Mouse (Mus musculus) G1E (cell line): Measurements from ENCODE around the gene Yipf4. TPM values are rescaled to one million over a fixed set of nuclear protein-coding genes. Genes with fewer than 3 reads are reported as not detected.

Experiments used
- ATAC-seq: 2 replicates; pipeline ENCODE4 v1.8.0; 2016; ENCODE audit warnings: mild to moderate bottlenecking; ENCODE audit not compliant: insufficient number of reproducible peaks, poor library complexity, low FRiP score, severe bottlenecking; ENCODE audit errors: extremely low read depth
- DNase-seq: peaks from one replicate; pipeline ENCODE4 v3.0.0; 2012; ENCODE audit warnings: low spot score
- H3K27me3 ChIP-seq: 2 replicates; pipeline ENCODE4 v1.6.1; 2012; ENCODE audit warnings: mild to moderate bottlenecking, low read length, inconsistent platforms; ENCODE audit not compliant: insufficient read depth
- H3K36me3 ChIP-seq: replicated peaks from 2 replicates; pipeline ENCODE3; 2012; ENCODE audit warnings: mild to moderate bottlenecking, inconsistent platforms
- H3K4me1 ChIP-seq: 2 replicates; pipeline ENCODE4 v1.6.1; 2012; ENCODE audit warnings: low read depth, low read length, inconsistent platforms, mixed read lengths; ENCODE audit not compliant: insufficient read depth
- H3K4me3 ChIP-seq: 2 replicates; pipeline ENCODE4 v1.5.1; 2012; ENCODE audit warnings: low read depth, mild to moderate bottlenecking, inconsistent platforms, low read length, moderate library complexity, mixed read lengths
- H3K9me3 ChIP-seq: replicated peaks from 2 replicates; pipeline ENCODE4 v1.6.1; 2012; ENCODE audit warnings: inconsistent platforms
- CTCF ChIP-seq: IDR thresholded peaks from 2 replicates; pipeline ENCODE4 v1.5.1; 2012; ENCODE audit warnings: low read depth, low read length, inconsistent platforms, mixed read lengths
- GATA1 ChIP-seq: IDR thresholded peaks from 2 replicates; pipeline ENCODE4 v1.6.1; 2012; ENCODE audit warnings: borderline replicate concordance, low read length, inconsistent platforms, mixed read lengths
- GATA2 ChIP-seq: IDR thresholded peaks from 2 replicates; pipeline ENCODE4 v1.6.1; 2012; ENCODE audit warnings: low read depth, low read length, inconsistent platforms, borderline replicate concordance
- POLR2AphosphoS5 ChIP-seq: IDR thresholded peaks from 2 replicates; pipeline ENCODE4 v1.6.1; 2012; ENCODE audit warnings: low read depth, low read length, inconsistent platforms; ENCODE audit not compliant: insufficient replicate concordance
- TAL1 ChIP-seq: conservative IDR thresholded peaks from 2 replicates; pipeline ENCODE4 v1.6.1; 2012; ENCODE audit warnings: low read depth, low read length, inconsistent platforms, mixed read lengths
- polyA plus RNA-seq: library from polyadenylated mRNA; stranded (reverse); fragments of >175 nt; gene quantifications from 2 replicates; pipeline ENCODE4 v1.2.3, GENCODE M21; 2012
- total RNA-seq, 2 experiments: library from RNA; stranded (forward) in 1 of 2; stranded (reverse) in 1 of 2; fragments of 200-1000 nt in 1 of 2; fragments of >200 nt in 1 of 2; fragmentation: Nextera tagmentation in 1 of 2; gene quantifications; 2 replicates each; pipeline ENCODE4 v1.2.3; 2014 to 2017

The Yipf4 gene
- total RNA-seq (2014; fragmentation: Nextera tagmentation) (40.2 and 40.5 TPM in 2 replicates), total RNA-seq (2017) (32.9 and 49.6 TPM in 2 replicates), polyA plus RNA-seq (9.7 and 17.1 TPM in 2 replicates)

- peak within 1 kb of the TSS; percentile 89 for H3K4me3 ChIP-seq
- no peak for TF ChIP-seq GATA1
- no peak for TF ChIP-seq POLR2AphosphoS5
- no peak for TF ChIP-seq CTCF
- TF ChIP-seq TAL1: no peak
- TF ChIP-seq GATA2: no peak
- no peaks in the 10 kb centered on the region for H3K9me3 ChIP-seq
- H3K27me3 ChIP-seq: 0 out of 2 replicates have a peak, but pooled peaks cover 5% of the 10 kb centered on the region
- H3K36me3 ChIP-seq: peaks cover 22% of the 10 kb centered on the region
- DNase-seq (peak; percentile 96), ATAC-seq (peak; percentile 100)
- H3K4me1 ChIP-seq: peaks cover 2% of the 10 kb centered on the region; the same call in 1 of the 2 replicates
Measured at GRCm38 (mm10) chr17:74489024-74489900, at the start of gene Yipf4. Yipf4 (plus strand) TSS chr17:74489493.

GRCm38 (mm10) chr17:74440486-74440885 lies 48.8 kb upstream of the Yipf4 start:
- H3K4me3 ChIP-seq: no peak overlapping the region
- TF ChIP-seq CTCF: no peak
- H3K27me3 ChIP-seq: no peaks in the 10 kb centered on the region; the same call in 1 of the 2 replicates
- H3K36me3 ChIP-seq: no peaks in the 10 kb centered on the region
- H3K9me3 ChIP-seq: no peaks in the 10 kb centered on the region
- H3K4me1 ChIP-seq: peaks cover 2% of the 10 kb centered on the region; the same call in 1 of the 2 replicates
- no peak for DNase-seq
- ATAC-seq: no peak

- H3K27me3 ChIP-seq: peaks cover 5% of the 10 kb centered on the region
- DNase-seq: no peak
- ATAC-seq: no peak
- no peaks in the 10 kb centered on the region for H3K9me3 ChIP-seq
- no peaks in the 10 kb centered on the region for H3K36me3 ChIP-seq
- TF ChIP-seq CTCF (no peak), POLR2AphosphoS5 (no peak), TAL1 (no peak), GATA2 (no peak), GATA1 (no peak)
- no peak overlapping the region for H3K4me3 ChIP-seq
- no peaks in the 10 kb centered on the region for H3K4me1 ChIP-seq
Measured at GRCm38 (mm10) chr17:74449776-74450175, 39.5 kb upstream of the Yipf4 start.

GRCm38 (mm10) chr17:74453928-74454327 lies 35.4 kb upstream of the Yipf4 start:
- H3K36me3 ChIP-seq: no peaks in the 10 kb centered on the region
- peaks cover 17% of the 10 kb centered on the region; the same call in 1 of the 2 replicates for H3K27me3 ChIP-seq
- DNase-seq (no peak), ATAC-seq (no peak)
- H3K4me1 ChIP-seq: peaks cover 5% of the 10 kb centered on the region; the same call in 1 of the 2 replicates
- H3K4me3 ChIP-seq: no peak overlapping the region
- H3K9me3 ChIP-seq: no peaks in the 10 kb centered on the region
- TF ChIP-seq CTCF (no peak), GATA1 (no peak), TAL1 (no peak), GATA2 (no peak), POLR2AphosphoS5 (no peak)

GRCm38 (mm10) chr17:74454660-74455059 lies 34.6 kb upstream of the Yipf4 start:
- ATAC-seq: no peak
- H3K27me3 ChIP-seq: peaks cover 17% of the 10 kb centered on the region; the same call in 1 of the 2 replicates

GRCm38 (mm10) chr17:74455426-74455825 lies 33.9 kb upstream of the Yipf4 start:
- DNase-seq (no peak), ATAC-seq (no peak)
- Histone ChIP-seq H3K36me3 (no peaks in the 10 kb centered on the region), H3K27me3 (peaks cover 15% of the 10 kb centered on the region; the same call in 1 of the 2 replicates), H3K9me3 (no peaks in the 10 kb centered on the region), H3K4me1 (peaks cover 5% of the 10 kb centered on the region; the same call in 1 of the 2 replicates), H3K4me3 (no peak overlapping the region)
- TF ChIP-seq GATA1: no peak
- no peak for TF ChIP-seq POLR2AphosphoS5
- TF ChIP-seq TAL1: no peak
- no peak for TF ChIP-seq CTCF
- TF ChIP-seq GATA2: no peak

More at GRCm38 (mm10) chr17:74454660-74455059, 34.6 kb upstream of the Yipf4 start:
- DNase-seq: no peak
- H3K9me3 ChIP-seq: no peaks in the 10 kb centered on the region
- H3K4me1 ChIP-seq: peaks cover 5% of the 10 kb centered on the region; the same call in 1 of the 2 replicates
- TF ChIP-seq GATA1 (no peak), POLR2AphosphoS5 (no peak), GATA2 (no peak), TAL1 (no peak), CTCF (no peak)
- H3K4me3 ChIP-seq: no peak overlapping the region
- H3K36me3 ChIP-seq: no peaks in the 10 kb centered on the region
